Mouse (Mus musculus) embryonic fibroblast, embryonic 13.5 days (primary cell): Measurements from ENCODE around the gene Pim3. TPM values are rescaled to one million over a fixed set of nuclear protein-coding genes. Genes with fewer than 3 reads are reported as not detected.

Source experiments
- H3K27ac ChIP-seq: 2 replicates; pipeline ENCODE4 v1.5.1; 2012; ENCODE audit warnings: low read length, control low read depth, inconsistent platforms; ENCODE audit not compliant: insufficient read depth
- H3K4me1 ChIP-seq: 2 replicates; pipeline ENCODE4 v1.6.1; 2011; ENCODE audit warnings: low read length; ENCODE audit not compliant: control insufficient read depth, insufficient read depth
- H3K4me3 ChIP-seq: 2 replicates; pipeline ENCODE4 v1.5.1; 2011; ENCODE audit warnings: mild to moderate bottlenecking, control low read depth, low read length; ENCODE audit not compliant: insufficient read depth
- CTCF ChIP-seq: IDR thresholded peaks from 2 replicates; pipeline ENCODE4 v1.5.1; 2011; ENCODE audit warnings: mild to moderate bottlenecking, control low read depth, low read length, moderate library complexity, borderline replicate concordance; ENCODE audit not compliant: insufficient read depth
- POLR2A ChIP-seq: IDR thresholded peaks from 2 replicates; pipeline ENCODE4 v1.6.1; 2011; ENCODE audit warnings: low read depth, mild to moderate bottlenecking, control low read depth, low read length, moderate library complexity
- polyA plus RNA-seq: library from polyadenylated mRNA; stranded (reverse); fragments of >200 nt; gene quantifications from 2 replicates; pipeline ENCODE4 v1.2.4, GENCODE M21; 2011; ENCODE audit warnings: low read depth; ENCODE audit not compliant: missing spikeins, insufficient read length

Pim3 gene
- polyA plus RNA-seq, 1 experiment: 9.6 TPM

DNA sequence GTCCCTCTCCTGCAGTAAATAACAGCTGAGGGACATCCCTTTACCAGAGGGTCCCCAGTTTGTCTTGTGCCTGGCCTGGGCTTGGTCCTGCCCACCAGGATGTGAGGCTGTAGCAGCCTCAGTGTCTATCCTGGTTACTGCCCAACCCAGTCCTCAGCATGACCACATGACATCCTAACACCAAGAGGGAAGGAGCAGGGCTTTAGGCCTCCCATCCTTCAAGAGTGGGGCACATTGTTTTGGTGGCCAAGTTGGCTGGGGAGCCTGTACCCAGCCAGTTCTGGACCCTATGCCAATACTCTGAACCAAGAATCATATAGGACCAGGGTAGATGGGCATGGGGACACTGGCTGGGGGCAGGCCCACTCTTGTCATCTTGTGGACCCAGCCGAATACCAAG is 13.3 kb upstream of the Pim3 start:
- TF ChIP-seq POLR2A: no peak
- no peak for TF ChIP-seq CTCF
- Histone ChIP-seq H3K4me3 (no peak overlapping the region), H3K27ac (no peak overlapping the region)

DNA sequence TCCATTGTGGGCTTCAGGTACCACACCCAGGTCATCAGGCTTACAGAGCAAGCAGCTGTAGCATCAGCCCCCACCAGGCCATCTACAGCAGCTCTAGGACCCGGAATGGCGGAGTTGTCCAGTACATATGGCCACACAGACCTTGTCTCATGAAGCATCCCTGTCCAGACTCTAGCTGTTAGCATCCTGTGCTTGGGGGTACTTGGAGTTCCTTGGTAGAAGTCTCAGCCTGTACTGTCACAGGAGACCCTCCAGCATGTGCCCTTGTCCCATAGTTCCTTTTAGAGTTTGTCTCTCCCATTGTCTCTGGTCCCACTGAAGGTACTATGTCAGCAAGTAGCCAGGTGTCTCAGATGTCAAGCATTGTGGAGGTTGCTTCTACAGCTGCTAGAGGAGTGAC is 12.4 kb upstream of the Pim3 start:
- Histone ChIP-seq H3K4me1 (peaks cover 7% of the 10 kb centered on the region; the same call in 1 of the 2 replicates), H3K4me3 (no peak overlapping the region), H3K27ac (no peak overlapping the region)
- TF ChIP-seq POLR2A: no peak
- no peak for TF ChIP-seq CTCF

More for the DNA sequence above, 13.3 kb upstream of the Pim3 start:
- H3K4me1 ChIP-seq: peaks cover 9% of the 10 kb centered on the region

DNA sequence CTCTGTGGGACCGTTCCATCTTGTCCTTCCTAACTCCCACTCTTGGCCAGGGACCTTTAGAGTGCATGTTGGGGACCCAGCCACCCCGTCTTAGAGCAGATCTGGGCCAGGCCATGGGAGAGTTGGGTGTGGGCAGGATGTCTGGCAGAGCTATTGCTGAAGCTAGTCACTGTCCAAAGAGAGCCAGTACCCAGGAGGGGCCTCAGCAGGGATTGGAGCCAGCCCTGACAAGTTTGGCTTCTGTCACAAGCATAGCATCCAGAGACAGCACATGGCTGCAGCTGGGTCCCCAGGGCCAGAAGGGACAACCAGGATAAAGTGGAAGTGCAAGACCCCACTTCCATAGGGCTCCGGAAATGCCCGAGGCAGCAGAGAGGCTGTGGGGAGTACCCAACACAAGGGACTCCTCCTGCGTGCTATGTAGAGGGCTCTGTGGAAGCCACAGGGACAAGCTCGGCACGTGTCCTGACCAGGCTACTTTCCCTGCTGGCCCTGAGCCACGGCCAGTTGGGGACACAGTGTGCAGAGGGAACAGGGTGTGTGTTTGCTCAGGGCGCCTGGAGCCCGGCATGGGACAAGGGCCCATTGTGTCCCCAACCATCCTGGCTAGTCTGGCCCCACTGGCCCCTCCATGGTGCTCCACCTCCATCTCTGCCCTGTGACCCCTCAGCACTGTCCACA is 11.7 kb upstream of the Pim3 start:
- peaks cover 10% of the 10 kb centered on the region for H3K4me1 ChIP-seq
- H3K4me3 ChIP-seq: no peak overlapping the region
- TF ChIP-seq CTCF (no peak), POLR2A (no peak)
- no peak overlapping the region for H3K27ac ChIP-seq

DNA sequence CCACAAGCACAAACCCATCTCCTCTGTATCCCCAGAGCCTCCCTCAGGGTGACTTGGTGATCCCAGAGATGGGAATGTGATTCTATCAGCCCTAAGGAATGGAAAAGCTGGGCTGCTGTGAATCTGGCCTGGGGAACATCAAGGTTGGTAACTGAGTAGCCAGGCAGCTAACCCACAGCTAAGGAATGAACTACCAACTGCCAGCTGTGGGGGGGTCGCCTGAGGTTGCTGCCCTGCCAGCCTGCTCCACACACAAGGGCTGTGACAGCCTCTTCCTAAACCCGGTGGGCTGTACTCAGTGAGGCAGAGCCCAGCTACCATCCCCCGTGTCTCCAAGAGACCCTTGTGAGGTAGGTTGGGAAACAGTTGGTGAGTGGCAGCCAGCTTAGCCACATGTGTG is 10.9 kb upstream of the Pim3 start:
- TF ChIP-seq POLR2A (no peak), CTCF (no peak)
- Histone ChIP-seq H3K4me3 (no peak overlapping the region), H3K27ac (no peak overlapping the region), H3K4me1 (peaks cover 14% of the 10 kb centered on the region)

DNA sequence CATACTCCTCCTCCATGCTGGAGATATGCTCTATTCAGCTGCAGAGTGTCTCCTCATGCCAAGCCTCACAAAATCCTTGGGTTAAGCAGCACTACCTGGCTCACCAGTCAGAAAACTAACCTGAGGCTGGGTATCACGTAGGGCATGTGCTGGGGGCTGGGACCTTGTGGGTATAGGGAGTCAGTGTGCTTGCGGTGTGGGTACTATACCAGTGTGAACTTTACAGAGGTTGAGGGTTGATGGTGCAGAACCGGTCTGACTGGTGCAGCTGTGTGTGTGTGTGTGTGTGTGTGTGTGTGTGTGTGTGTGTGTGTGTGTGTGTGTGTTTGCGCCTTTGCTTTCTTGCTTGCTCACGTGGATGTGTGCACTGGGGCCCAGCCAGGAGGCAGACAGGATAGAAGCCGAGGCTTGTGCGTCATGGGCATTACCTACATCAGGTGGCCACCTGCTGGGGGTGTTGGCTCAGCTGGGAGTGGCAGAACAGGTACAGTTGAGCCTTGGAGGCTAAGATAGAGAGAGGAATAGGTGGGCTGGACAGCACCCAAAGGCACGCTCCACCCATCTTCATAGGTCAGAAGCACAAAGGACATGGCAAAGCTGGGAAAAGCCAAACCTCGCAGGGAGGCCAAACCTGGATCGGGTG is 10.4 kb upstream of the Pim3 start:
- H3K4me1 ChIP-seq: peaks cover 14% of the 10 kb centered on the region
- no peak overlapping the region for H3K4me3 ChIP-seq
- H3K27ac ChIP-seq: no peak overlapping the region
- TF ChIP-seq POLR2A: no peak
- TF ChIP-seq CTCF: no peak

DNA sequence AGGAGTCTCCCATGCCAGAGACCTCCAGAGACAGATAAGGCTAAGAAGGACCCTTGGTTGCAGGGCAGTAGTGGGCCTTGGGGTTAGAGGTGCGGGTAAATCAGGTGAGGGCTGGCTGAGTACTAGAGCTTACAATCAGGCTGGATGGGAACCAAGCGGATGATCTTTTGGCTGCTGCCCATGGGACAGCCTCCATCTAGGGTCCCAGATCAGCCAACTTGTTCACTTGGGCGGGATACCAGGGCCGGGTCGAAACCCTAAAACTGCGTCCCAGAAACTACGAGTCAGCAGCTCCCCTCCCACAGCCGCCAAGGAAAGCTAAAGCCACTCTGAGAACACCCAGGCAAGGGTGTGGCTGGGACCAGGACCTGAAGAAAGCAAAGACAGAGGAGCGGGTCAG is 8.9 kb upstream of the Pim3 start:
- peaks cover 14% of the 10 kb centered on the region for H3K4me1 ChIP-seq
- no peak for TF ChIP-seq POLR2A
- no peak for TF ChIP-seq CTCF
- H3K27ac ChIP-seq: no peak overlapping the region
- no peak overlapping the region for H3K4me3 ChIP-seq

DNA sequence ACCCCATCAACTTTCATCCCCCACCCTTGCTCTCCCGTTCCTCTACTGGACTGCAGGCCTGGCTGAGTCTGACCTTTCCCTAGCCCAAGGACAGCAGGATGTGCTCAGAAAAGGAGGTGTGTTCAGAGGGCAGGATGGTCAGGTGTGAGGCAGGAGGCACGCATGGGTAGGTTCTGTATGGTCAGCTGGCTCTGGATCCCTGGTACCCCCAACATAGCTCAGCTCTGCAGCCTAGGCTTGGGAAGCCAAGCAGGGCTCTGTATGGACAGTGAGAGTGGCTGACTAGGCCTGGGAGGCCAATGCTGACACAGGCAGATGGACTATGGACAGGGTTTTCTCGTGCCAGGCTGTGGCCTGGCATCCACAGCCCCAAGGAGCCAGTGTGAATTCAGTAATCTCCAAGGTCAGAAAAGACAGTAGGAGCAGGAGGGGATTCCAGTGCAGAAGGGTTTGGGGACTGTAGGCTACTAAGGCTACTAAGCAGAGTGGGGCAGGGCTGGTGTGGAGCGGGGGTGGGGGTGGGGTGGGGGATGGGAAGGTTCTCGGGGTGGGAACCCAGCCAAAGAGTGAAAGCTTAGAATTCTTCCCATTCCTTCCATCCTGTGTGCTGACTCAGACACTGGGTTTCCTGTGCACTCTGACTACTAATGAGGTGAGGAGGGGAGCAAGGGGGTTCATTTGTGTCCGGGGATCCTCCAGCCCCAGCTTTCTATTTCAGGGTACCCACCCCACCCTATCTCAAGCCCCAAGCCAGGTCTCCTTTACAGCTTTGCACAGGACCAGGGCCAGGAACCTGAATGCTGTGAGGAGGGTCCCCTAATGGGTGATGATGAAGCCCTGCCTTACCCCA is 7.6 kb upstream of the Pim3 start:
- Histone ChIP-seq H3K27ac (peak overlapping the region; percentile 55), H3K4me1 (peaks cover 14% of the 10 kb centered on the region), H3K4me3 (no peak overlapping the region)
- TF ChIP-seq POLR2A: no peak
- no peak for TF ChIP-seq CTCF

DNA sequence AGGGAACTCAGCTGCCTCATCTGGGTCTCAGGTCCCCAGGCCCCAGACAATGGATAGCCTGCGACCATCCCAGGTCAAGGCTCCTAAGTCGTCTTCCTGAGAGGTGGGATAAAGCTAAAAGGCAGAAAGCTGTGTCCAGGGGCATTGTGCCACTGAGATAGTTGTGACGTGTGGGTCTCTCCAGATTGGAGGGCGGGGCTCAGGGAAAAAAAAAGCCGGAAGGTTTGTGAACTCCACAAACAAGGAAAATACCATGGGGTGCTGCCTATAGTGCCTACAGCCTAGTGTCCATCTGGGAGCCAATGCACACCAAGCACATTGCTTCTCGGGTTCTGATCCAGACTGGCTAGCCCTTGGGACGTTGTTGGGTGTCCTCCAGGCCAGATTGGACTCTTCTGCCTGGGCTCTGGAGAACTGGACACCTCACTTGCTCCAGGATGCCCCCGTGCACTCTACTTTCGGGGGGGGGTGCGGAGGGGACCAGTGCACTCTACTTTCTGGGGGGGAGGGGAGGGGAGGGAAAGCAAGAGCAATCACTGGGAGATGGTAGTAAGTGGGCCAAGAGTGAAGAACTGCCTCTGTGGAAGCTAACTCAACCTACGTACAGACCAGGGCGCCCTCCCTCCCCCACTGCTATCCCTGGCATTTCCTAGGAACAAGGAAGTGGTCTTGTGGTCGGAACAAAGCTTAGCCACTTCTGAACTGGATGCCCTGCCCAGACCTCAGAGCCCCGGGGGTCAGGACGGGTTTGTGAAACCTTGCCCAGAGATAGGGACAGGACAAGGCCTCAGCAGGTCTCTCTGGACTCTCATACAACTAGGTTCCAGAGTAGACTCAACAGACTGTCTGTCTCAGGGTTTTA is 6.8 kb upstream of the Pim3 start:
- TF ChIP-seq CTCF (no peak), POLR2A (no peak)
- no peak overlapping the region for H3K4me3 ChIP-seq
- H3K27ac ChIP-seq: peak overlapping the region; percentile 55
- H3K4me1 ChIP-seq: peaks cover 14% of the 10 kb centered on the region

DNA sequence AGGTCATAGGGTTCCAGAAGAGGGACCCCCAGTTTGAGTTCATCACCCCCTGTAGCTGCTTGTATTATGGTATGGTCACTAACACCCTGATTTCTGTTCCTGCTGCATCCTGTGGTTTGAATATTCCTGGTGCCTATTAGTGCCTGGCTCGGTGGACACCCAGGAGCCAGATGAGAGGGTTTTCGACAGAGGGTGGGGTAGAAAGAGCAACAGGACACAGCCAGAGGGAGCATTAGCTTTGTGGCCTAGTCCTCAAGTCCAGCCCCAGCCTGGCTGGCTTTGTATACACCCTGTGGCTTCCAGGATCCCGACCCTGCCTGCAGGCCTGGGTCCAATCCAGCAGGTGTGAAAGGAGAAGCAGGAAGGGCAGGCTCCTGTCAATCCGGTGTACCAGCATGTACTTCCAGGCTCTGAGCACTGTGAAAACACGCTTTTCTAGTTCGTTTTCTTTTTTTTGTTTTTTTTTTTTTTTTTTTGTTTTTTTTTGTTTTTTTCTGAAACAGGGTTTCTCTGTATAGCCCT is 6.0 kb upstream of the Pim3 start:
- peaks cover 11% of the 10 kb centered on the region for H3K4me1 ChIP-seq
- TF ChIP-seq CTCF: no peak
- TF ChIP-seq POLR2A: no peak
- no peak overlapping the region for H3K27ac ChIP-seq
- H3K4me3 ChIP-seq: no peak overlapping the region
